Mouse (Mus musculus) C2C12 (cell line): Measurements from ENCODE around the gene Fam217a.
A peak's percentile ranks its signal among the peaks of the same experiment; 100 is the strongest.

Source experiments
- CTCF ChIP-seq: IDR thresholded peaks from one replicate; pipeline ENCODE4 v1.5.1; 2011; ENCODE audit not compliant: control insufficient read depth, insufficient read depth, insufficient read length
- FOSL1 ChIP-seq: IDR thresholded peaks from one replicate; pipeline ENCODE4 v1.8.0; 2011; ENCODE audit warnings: mild to moderate bottlenecking, low read length; ENCODE audit not compliant: poor library complexity, insufficient read depth, severe bottlenecking
- MAX ChIP-seq: IDR thresholded peaks from one replicate; pipeline ENCODE4 v1.6.1; 2011; ENCODE audit warnings: mild to moderate bottlenecking, control low read depth
- MYOG ChIP-seq: IDR thresholded peaks from one replicate; pipeline ENCODE4 v1.6.1; 2011; ENCODE audit not compliant: control insufficient read depth, insufficient read length; ENCODE audit errors: extremely low read depth
- USF1 ChIP-seq: IDR thresholded peaks from one replicate; pipeline ENCODE4 v1.6.1; 2011; ENCODE audit warnings: low read depth, mild to moderate bottlenecking, control low read depth, moderate library complexity

- TF ChIP-seq CTCF: no peak
- TF ChIP-seq FOSL1: no peak
- peak; percentile 44 for TF ChIP-seq MAX
- no peak for TF ChIP-seq MYOG
- no peak for TF ChIP-seq USF1
Observed at GRCm38 (mm10) chr13:34875166-34875710, 48.9 kb downstream of the Fam217a start, which contains the start of gene Prpf4b.
